Mouse (Mus musculus) embryonic stem cell, embryonic (primary cell): ENCODE measurements at regions not wholly inside any gene's neighbourhood (a gene's known extent, or its start where the extent isn't known, plus 50 kb on each side); places are given as distances from the start of the nearest gene placed in this dataset.

Source experiments
- CTCF ChIA-PET, 4 experiments: fragments of 300-600 bp in 2 of 4; fragments of 350-600 bp in 2 of 4; sonication (Branson Sonifier 250); formaldehyde crosslinking; loops; one replicate each; lab custom pipeline; 2022; ENCODE audit warnings: inconsistent platforms in 2 of 4; lab: Charles Lee
- POLR2A ChIA-PET, 4 experiments: fragments of 300-600 bp in 2 of 4; fragments of 350-600 bp in 2 of 4; sonication (Branson Sonifier 250); formaldehyde crosslinking; loops; one replicate each; lab custom pipeline; 2022; ENCODE audit warnings: antibody characterized with exemption in 4 of 4, inconsistent platforms in 1 of 4; lab: Charles Lee

DNA sequence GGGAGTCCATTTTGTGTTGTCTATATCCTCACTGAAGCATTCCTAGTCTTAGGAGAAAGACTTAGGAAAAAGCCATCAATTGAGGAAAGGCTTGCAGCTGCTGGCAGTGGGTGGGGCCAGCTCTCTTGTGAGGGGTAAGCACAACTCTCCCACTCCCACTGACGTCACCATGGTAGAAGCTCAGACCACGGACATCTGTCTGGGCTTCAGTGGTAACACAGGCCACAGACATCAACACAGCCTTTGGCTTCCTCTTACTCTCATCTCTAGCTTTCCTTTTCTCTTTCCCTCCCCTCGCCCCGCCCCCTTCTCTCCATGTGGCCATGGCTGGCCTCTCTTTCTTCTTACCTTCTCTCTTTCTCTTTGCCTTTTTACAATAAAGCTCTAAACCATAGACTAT is 407.4 kb upstream of the Gm6657 start:
- ChIA-PET POLR2A (no interaction called here), CTCF (interaction anchor here in 1 of 4 experiments (0.6 kb wide), 1 partner anchor 220 kb away, joined by 6 read pairs; no protein-coding TSS in a partner anchor)

DNA sequence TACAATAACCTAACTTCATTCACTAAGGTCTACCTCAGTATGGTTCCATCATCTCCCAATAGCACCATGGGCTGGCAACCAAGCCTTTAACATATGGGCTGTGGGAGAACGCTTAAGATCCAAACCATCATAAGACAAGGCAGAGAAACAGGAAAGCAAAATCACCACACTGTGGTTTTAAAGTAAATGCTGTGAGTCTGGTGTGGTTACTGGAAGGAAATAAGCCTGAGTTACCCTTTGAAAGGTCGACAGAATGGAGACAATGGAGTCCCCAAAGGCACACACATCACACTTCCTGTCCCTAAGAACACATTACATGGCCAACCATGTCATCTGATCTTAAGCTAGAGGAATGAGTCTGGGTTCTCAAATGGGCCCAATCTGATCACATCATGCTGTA is 405.8 kb upstream of the Gm6657 start:
- POLR2A ChIA-PET = no interaction called here
- CTCF ChIA-PET = interaction anchor here in 1 of 4 experiments (1.0 kb wide), 1 partner anchor 121 kb away, joined by 3 read pairs; no protein-coding TSS in a partner anchor

GRCm38 (mm10) chr12:77789427-77789826 is 404.6 kb upstream of the Gm6657 start:
- ChIA-PET CTCF (interaction anchor here (0.9 to 2.5 kb wide), 5 partner anchors 8 to 221 kb away, joined by 3 to 10 read pairs (median 6); no protein-coding TSS in a partner anchor), POLR2A (interaction anchor here in 1 of 4 experiments (0.8 to 1.6 kb wide), 3 partner anchors 8 to 123 kb away, joined by 3 to 7 read pairs (median 3); no protein-coding TSS in a partner anchor)

DNA sequence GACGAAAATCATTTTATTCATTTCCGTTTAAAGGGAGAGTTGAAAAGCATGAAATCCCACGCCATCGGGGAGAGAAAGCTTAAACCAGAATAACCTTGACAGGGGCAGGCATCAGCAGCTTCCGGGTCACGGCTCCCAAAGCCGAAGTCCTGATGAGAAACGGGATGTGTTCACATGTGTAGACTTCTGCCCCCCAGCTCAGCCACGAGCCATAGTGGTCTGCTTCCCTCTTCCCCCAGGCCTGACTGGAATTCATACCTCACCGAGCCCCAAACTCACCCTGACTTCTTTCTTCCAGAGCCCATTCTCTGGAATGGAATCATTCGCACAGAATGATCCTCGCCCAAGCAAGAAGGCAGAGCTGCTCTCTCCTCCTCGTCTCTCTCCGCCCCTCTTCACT is 404.2 kb upstream of the Gm6657 start:
- ChIA-PET CTCF (interaction anchor here in 3 of 4 experiments (1.4 to 2.5 kb wide), 4 partner anchors 9 to 21 kb away, joined by 6 to 10 read pairs (median 7); no protein-coding TSS in a partner anchor), POLR2A (interaction anchor here in 1 of 4 experiments (0.8 to 1.6 kb wide), 3 partner anchors 9 to 123 kb away, joined by 3 to 7 read pairs (median 3); no protein-coding TSS in a partner anchor)

GRCm38 (mm10) chr12:77790891-77791672 is 403.0 kb upstream of the Gm6657 start:
- ChIA-PET CTCF (interaction anchor here in 3 of 4 experiments (0.6 to 2.7 kb wide), 5 partner anchors 10 to 957 kb away, joined by 3 to 10 read pairs (median 7); no protein-coding TSS in a partner anchor), POLR2A (interaction anchor here in 2 of 4 experiments (1.3 to 2.1 kb wide), 3 partner anchors 8 to 16 kb away, joined by 3 to 7 read pairs (median 4); no protein-coding TSS in a partner anchor)

- CTCF ChIA-PET = interaction anchor here in 2 of 4 experiments (0.9 to 1.4 kb wide), 2 partner anchors 9 to 13 kb away, joined by 4 to 6 read pairs; no protein-coding TSS in a partner anchor
- POLR2A ChIA-PET = no interaction called here
These were observed 395.5 kb upstream of the Gm6657 start for GRCm38 (mm10) chr12:77798516-77798915.

DNA sequence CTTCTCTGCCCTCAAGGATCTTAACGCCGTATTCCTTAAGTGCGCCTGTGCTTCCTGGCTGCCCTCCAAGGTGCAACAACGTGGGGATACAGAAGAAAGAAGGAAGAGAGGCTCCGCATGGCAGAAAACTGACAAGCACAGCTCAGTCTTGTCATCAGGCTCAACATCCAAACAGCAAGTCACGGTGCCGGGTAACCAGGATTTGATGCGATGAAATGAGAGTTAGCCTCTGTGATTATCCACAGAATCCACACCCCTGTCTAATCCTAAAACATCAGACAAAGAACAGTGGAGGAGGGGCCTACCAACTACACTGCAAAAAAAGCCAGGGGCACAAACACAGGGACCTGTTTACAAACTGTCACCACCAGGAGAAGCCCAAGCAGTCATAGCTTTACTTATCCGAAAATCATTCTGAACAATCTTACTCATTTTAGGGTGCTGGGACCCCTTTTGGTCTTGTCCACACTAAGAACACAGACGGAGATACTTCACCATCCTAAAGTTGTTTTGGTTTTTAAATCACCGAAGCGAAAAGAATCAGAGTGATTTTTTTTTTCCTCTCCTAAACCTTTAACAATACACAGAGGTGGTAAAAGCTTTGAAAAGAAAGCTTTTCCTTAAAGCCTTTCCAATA is 394.8 kb upstream of the Gm6657 start:
- ChIA-PET CTCF (interaction anchor here in 2 of 4 experiments (0.9 to 1.6 kb wide), 3 partner anchors 10 to 12 kb away, joined by 4 to 7 read pairs (median 6); no protein-coding TSS in a partner anchor), POLR2A (interaction anchor here in 1 of 4 experiments (1.9 to 2.6 kb wide), 2 partner anchors 8 to 10 kb away, joined by 7 read pairs; no protein-coding TSS in a partner anchor)

DNA sequence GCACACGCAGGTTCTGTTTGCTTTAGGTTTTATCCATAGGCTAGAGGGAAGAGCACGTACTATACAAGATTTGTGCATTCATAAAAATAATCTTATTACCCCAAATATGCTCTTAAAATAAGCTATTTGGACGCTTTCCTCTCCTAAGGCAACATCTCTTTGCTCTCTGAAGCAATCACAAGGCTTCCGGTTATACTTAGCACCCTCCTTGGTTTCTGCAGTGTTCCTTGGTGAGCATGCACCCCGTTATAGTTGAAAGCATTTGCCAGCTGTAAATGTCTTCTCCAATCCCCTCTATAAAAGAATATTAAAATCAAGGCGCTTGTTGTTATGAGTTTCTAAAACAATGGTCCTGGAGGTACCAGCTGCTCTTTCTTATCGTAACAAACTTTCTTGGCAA is 386.4 kb upstream of the Gm6657 start:
- POLR2A ChIA-PET = interaction anchor here in 1 of 4 experiments (1.0 to 1.3 kb wide), 2 partner anchors 11 to 16 kb away, joined by 3 to 4 read pairs; no protein-coding TSS in a partner anchor
- CTCF ChIA-PET = no interaction called here

GRCm38 (mm10) chr12:77811276-77811675 is 382.8 kb upstream of the Gm6657 start:
- ChIA-PET CTCF (interaction anchor here (0.5 to 1.8 kb wide), 17 partner anchors 12 to 830 kb away, joined by 3 to 7 read pairs (median 4); no protein-coding TSS in a partner anchor), POLR2A (no interaction called here)

DNA sequence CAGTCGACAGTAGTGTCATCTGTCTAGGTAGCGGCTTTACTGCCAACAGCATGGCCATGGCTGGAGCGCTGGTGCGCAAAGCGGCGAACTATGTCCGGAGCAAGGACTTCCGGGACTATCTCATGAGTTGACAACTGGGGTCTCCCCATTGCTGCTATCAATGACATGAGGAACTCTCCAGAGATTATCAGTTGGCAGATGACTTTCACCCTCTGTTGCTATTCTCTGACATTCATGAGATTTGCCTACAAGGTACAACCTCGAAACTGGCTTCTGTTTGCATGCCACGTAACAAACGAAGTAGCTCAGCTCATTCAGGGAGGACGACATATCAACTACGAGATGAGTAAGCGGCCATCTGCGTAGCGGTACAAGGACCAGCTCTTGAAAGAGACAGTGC is 374.6 kb upstream of the Gm6657 start:
- CTCF ChIA-PET = no interaction called here
- POLR2A ChIA-PET = no interaction called here

DNA sequence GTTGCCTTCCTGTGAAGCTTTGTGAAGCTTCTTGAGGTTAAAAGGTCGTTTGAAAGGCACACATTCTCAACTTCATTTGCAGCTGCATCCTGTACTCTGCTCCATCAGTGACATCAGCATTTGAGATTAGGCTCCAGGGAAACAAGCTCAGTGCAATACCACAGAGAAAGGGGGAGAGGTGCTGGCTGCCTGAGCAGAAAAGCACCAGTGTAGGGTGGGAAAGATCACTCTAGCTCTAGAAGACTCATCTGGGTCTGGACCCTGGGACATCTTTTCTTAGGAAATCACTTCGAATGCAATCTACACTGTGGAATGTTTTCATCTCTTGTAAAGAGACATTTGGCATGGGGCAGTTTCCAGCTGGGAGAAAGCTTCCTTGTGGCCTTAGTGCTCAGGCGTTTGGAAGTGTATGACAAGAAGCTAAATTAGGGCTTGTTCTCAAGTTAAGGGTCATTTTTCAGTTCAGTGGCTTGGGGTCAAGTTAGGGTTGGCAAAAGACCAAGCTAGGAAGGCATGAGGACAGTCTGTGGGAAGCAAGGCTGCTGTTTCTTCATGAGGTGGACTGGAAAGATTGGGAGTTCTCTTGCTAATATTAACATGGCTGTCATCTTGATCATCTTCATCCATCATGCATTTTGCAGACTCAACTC is 370.5 kb upstream of the Gm6657 start:
- ChIA-PET CTCF (interaction anchor here in 2 of 4 experiments (0.8 to 1.9 kb wide), 2 partner anchors 12 kb away, joined by 5 to 6 read pairs; no protein-coding TSS in a partner anchor), POLR2A (no interaction called here)

DNA sequence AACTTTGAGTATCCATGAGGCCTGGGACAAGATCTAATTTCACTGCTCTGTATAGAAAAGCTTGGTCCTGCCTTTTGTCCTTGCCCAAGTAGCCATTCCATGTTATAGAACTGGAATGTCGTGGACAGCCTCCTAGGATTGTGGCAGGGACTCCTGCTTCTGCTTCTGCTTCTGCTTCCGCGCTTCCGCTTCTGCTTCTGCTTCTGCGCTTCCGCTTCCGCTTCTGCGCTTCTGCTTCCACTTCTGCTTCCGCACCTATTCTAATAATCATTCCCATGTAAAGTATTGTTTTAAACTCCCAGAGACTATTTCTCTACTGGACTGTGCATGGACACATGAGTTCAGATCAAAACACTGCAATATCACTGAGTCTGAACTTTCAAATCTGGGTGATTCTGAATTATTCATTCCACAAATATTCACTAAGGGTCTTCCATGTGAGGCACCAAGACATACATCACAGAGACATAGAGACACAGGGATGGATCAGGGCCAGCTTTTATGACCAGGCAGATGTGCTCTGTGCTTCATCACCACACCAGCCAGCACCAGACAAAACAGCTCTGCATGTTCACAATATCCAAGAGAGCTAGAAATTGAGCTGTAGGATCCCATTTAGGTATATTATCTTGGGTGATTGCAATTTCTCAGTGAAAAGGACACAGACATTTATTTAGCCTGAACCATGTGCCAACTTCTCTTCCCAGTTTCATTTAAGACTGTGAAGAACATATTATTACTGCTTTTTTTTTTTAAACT is 360.5 kb upstream of the Gm6657 start:
- ChIA-PET POLR2A (interaction anchor here in 1 of 4 experiments (0.6 kb wide), 1 partner anchor 60 kb away, joined by 7 read pairs; no protein-coding TSS in a partner anchor), CTCF (no interaction called here)

GRCm38 (mm10) chr12:77834891-77835290 is 359.2 kb upstream of the Gm6657 start:
- CTCF ChIA-PET = interaction anchor here in 1 of 4 experiments (0.6 kb wide), 1 partner anchor 12 kb away, joined by 4 read pairs; no protein-coding TSS in a partner anchor
- POLR2A ChIA-PET = no interaction called here

- ChIA-PET POLR2A (no interaction called here), CTCF (no interaction called here)
These were observed 357.8 kb upstream of the Gm6657 start for GRCm38 (mm10) chr12:77836231-77836630.

DNA sequence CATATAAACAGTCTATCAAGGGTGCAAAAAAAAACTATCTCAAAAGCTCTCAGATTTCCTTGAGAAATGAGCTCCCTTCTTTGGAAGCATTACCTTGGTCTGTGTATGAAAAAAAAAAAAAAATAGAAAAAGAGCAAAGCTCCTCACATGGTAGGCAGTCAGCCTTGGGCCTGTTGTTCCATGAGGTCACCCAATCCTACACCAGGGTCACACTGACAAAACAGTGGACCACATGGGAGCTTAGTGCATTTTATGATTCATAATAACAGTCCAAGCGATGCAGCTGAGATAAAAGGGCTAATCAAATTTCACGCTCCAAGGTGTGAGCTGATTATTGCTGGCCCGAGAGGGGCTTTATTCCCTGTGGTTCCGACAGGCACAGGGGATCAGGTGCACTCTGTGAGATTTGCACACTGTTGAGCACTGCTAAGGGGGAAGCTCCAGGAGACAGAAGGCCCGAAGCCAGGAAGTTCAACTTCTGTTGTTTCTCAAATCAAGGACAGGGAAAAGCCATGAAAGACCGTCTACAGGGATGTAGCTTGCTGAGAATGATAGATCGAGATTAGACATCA is 352.1 kb upstream of the Gm6657 start:
- POLR2A ChIA-PET = no interaction called here

GRCm38 (mm10) chr12:77852595-77853577 is 341.2 kb upstream of the Gm6657 start:
- ChIA-PET CTCF (no interaction called here), POLR2A (no interaction called here)

More for the DNA sequence above, 352.1 kb upstream of the Gm6657 start:
- CTCF ChIA-PET = interaction anchor here in 1 of 4 experiments (0.6 to 0.7 kb wide), 2 partner anchors 61 to 118 kb away, joined by 4 to 5 read pairs; no protein-coding TSS in a partner anchor
